Mouse (Mus musculus) liver, embryonic 15.5 days (tissue): ENCODE data around the gene Fam189a1. TPM values are rescaled to one million over a fixed set of nuclear protein-coding genes. Genes with fewer than 3 reads are reported as not detected.

Experiments
- ATAC-seq: fragments of 200-750 bp; cut with Nextera tagmentation; 2 replicates; pipeline ENCODE4 v1.8.0; 2017; ENCODE audit warnings: moderate number of reproducible peaks, mild to moderate bottlenecking, moderate library complexity; ENCODE audit not compliant: insufficient read depth
- H3K27ac ChIP-seq: fragments of 300-500 bp; sonication (generic); replicated peaks from 2 replicates; pipeline ENCODE4 v1.5.1; 2015; ENCODE audit warnings: mild to moderate bottlenecking, inconsistent platforms
- H3K27me3 ChIP-seq: fragments of 300-500 bp; sonication (generic); 2 replicates; pipeline ENCODE4 v1.6.1; 2015; ENCODE audit warnings: mild to moderate bottlenecking, inconsistent platforms
- H3K36me3 ChIP-seq: fragments of 300-500 bp; sonication (generic); replicated peaks from 2 replicates; pipeline ENCODE4 v1.6.1; 2015; ENCODE audit warnings: moderate library complexity, mild to moderate bottlenecking, inconsistent platforms
- H3K4me1 ChIP-seq: fragments of 300-500 bp; sonication (generic); replicated peaks from 2 replicates; pipeline ENCODE4 v1.6.1; 2015; ENCODE audit warnings: inconsistent platforms
- H3K4me2 ChIP-seq: fragments of 300-500 bp; sonication (generic); 2 replicates; pipeline ENCODE4 v1.6.1; 2015; ENCODE audit warnings: moderate library complexity, mild to moderate bottlenecking, inconsistent platforms
- H3K4me3 ChIP-seq: fragments of 300-500 bp; sonication (generic); replicated peaks from 2 replicates; pipeline ENCODE4 v1.5.1; 2015; ENCODE audit warnings: mild to moderate bottlenecking, inconsistent platforms
- H3K9ac ChIP-seq: fragments of 300-500 bp; sonication (generic); 2 replicates; pipeline ENCODE4 v1.6.1; 2015; ENCODE audit warnings: moderate library complexity, mild to moderate bottlenecking, inconsistent platforms
- H3K9me3 ChIP-seq: fragments of 300-500 bp; sonication (generic); replicated peaks from 2 replicates; pipeline ENCODE4 v1.6.1; 2016; ENCODE audit warnings: inconsistent platforms
- WGBS: fragments of 180-500 bp; shearing (Covaris S2); methylation state at CpG from one replicate; pipeline ENCODE4 v1.1.7; 2015; ENCODE audit warnings: mixed read lengths; ENCODE audit not compliant: insufficient replicate concordance; 5-methylcytosine and 5-hydroxymethylcytosine counted together
- polyA plus RNA-seq: library from polyadenylated mRNA; unstranded; fragments of >200 nt; fragmentation: Nextera tagmentation; extraction: Ambion mirVana; gene quantifications from 2 replicates; pipeline ENCODE4 v1.2.1, GENCODE M21; 2015

Gene Fam189a1
- polyA plus RNA-seq, 1 experiment from 2014 or later = not detected

GRCm38 (mm10) chr7:65031741-65032140, 124.6 kb downstream of the Fam189a1 start:
- Histone ChIP-seq H3K9me3 (no peaks in the 10 kb centered on the region), H3K27me3 (no peaks in the 10 kb centered on the region), H3K36me3 (no peaks in the 10 kb centered on the region), H3K9ac (no peak overlapping the region), H3K4me1 (no peaks in the 10 kb centered on the region), H3K4me2 (no peak overlapping the region), H3K4me3 (no peak overlapping the region), H3K27ac (no peak overlapping the region)
- 71% methylated on average over 7 of the region's 7 CpGs for WGBS
- ATAC-seq = no peak

- ATAC-seq = no peak
- Histone ChIP-seq H3K27me3 (no peaks in the 10 kb centered on the region), H3K4me1 (no peaks in the 10 kb centered on the region), H3K4me3 (no peak overlapping the region), H3K9me3 (no peaks in the 10 kb centered on the region), H3K9ac (no peak overlapping the region), H3K36me3 (no peaks in the 10 kb centered on the region), H3K27ac (no peak overlapping the region), H3K4me2 (no peak overlapping the region)
- WGBS = 59% methylated on average over 6 of the region's 6 CpGs
These were observed 125.2 kb downstream of the Fam189a1 start for GRCm38 (mm10) chr7:65031195-65031594.

DNA sequence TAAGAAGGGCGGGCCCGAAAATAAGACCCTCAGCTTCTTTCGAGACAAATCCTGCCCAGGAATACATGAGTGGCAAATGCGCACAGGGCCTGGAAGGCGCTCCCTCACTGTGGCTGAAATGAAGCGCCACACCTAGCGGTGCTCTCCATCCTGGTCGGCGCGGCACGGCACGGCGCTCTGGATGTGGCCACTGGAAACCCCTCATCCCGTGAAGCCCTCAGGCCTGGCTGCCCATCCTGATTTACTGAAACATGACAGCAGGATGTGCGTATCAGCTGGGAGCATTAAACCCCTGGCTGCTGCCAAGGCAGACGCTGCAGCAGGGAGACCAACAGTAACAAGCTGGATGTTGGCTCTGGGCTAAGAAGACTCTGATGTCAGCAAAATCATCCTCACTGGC, 126.4 kb downstream of the Fam189a1 start:
- no peaks in the 10 kb centered on the region for H3K9me3 ChIP-seq
- no peak overlapping the region for H3K4me3 ChIP-seq
- no peaks in the 10 kb centered on the region for H3K4me1 ChIP-seq
- H3K9ac ChIP-seq = no peak overlapping the region
- no peak overlapping the region for H3K4me2 ChIP-seq
- H3K27me3 ChIP-seq = no peaks in the 10 kb centered on the region
- no peak for ATAC-seq
- no peaks in the 10 kb centered on the region for H3K36me3 ChIP-seq
- H3K27ac ChIP-seq = no peak overlapping the region
- 76% methylated on average over 16 of the region's 16 CpGs for WGBS

- H3K9ac ChIP-seq = no peak overlapping the region
- H3K27ac ChIP-seq = no peak overlapping the region
- no peak overlapping the region for H3K4me3 ChIP-seq
- no peaks in the 10 kb centered on the region for H3K4me1 ChIP-seq
- 22% methylated on average over 2 of the region's 2 CpGs for WGBS
- H3K9me3 ChIP-seq = no peaks in the 10 kb centered on the region
- no peaks in the 10 kb centered on the region for H3K36me3 ChIP-seq
- H3K4me2 ChIP-seq = no peak overlapping the region
- H3K27me3 ChIP-seq = no peaks in the 10 kb centered on the region
- ATAC-seq = no peak
These were observed 135.1 kb downstream of the Fam189a1 start for GRCm38 (mm10) chr7:65021298-65021697.

- H3K4me3 ChIP-seq = no peak overlapping the region
- H3K4me2 ChIP-seq = no peak overlapping the region
- 62% methylated on average over 8 of the region's 8 CpGs for WGBS
- H3K4me1 ChIP-seq = no peaks in the 10 kb centered on the region
- H3K36me3 ChIP-seq = no peaks in the 10 kb centered on the region
- ATAC-seq = no peak
- H3K9me3 ChIP-seq = no peaks in the 10 kb centered on the region
- H3K27ac ChIP-seq = no peak overlapping the region
- H3K27me3 ChIP-seq = no peaks in the 10 kb centered on the region
- H3K9ac ChIP-seq = no peak overlapping the region
These were observed 138.2 kb downstream of the Fam189a1 start for GRCm38 (mm10) chr7:65018036-65018679.

GRCm38 (mm10) chr7:65017348-65017747, 139.0 kb downstream of the Fam189a1 start:
- no peaks in the 10 kb centered on the region for H3K27me3 ChIP-seq
- H3K27ac ChIP-seq = no peak overlapping the region
- H3K4me2 ChIP-seq = no peak overlapping the region
- no peak overlapping the region for H3K4me3 ChIP-seq
- no peaks in the 10 kb centered on the region for H3K9me3 ChIP-seq
- WGBS = 63% methylated on average over 5 of the region's 5 CpGs
- H3K36me3 ChIP-seq = no peaks in the 10 kb centered on the region
- H3K4me1 ChIP-seq = no peaks in the 10 kb centered on the region
- no peak overlapping the region for H3K9ac ChIP-seq
- no peak for ATAC-seq

- no peak overlapping the region for H3K27ac ChIP-seq
- no peaks in the 10 kb centered on the region for H3K9me3 ChIP-seq
- 29% methylated on average over 6 of the region's 6 CpGs for WGBS
- no peak for ATAC-seq
- H3K4me3 ChIP-seq = no peak overlapping the region
- H3K9ac ChIP-seq = no peak overlapping the region
- no peak overlapping the region for H3K4me2 ChIP-seq
- no peaks in the 10 kb centered on the region for H3K4me1 ChIP-seq
- H3K27me3 ChIP-seq = no peaks in the 10 kb centered on the region
- no peaks in the 10 kb centered on the region for H3K36me3 ChIP-seq
These were observed 145.2 kb downstream of the Fam189a1 start for GRCm38 (mm10) chr7:65011133-65011532.

GRCm38 (mm10) chr7:65010275-65010674, 146.1 kb downstream of the Fam189a1 start:
- Histone ChIP-seq H3K27me3 (no peaks in the 10 kb centered on the region), H3K4me2 (no peak overlapping the region), H3K4me1 (no peaks in the 10 kb centered on the region), H3K27ac (no peak overlapping the region), H3K9ac (no peak overlapping the region), H3K4me3 (no peak overlapping the region), H3K36me3 (no peaks in the 10 kb centered on the region), H3K9me3 (no peaks in the 10 kb centered on the region)
- WGBS = 11% methylated on average over 6 of the region's 6 CpGs
- ATAC-seq = no peak

DNA sequence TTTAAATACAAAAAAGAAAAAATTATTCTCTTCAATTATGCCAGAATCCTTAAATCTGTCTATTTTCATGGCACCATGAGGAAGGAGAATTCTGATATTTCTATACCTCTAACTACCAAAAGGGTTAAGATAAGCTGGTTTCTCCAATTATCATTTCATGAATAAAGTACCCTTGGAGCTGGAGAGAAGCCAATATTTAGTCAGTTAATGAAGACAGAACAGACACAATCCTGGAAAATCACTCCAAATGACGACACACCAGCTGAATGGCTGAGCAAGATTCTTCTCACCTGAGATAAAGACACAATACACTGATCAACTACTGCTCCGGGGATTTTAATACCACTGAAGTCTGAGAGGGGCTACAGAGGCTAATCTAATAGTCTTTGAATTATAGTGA, 150.6 kb downstream of the Fam189a1 start:
- H3K9ac ChIP-seq = no peak overlapping the region
- no peak overlapping the region for H3K4me2 ChIP-seq
- no peaks in the 10 kb centered on the region for H3K9me3 ChIP-seq
- H3K27ac ChIP-seq = no peak overlapping the region
- 51% methylated on average over 2 of the region's 2 CpGs for WGBS
- H3K27me3 ChIP-seq = no peaks in the 10 kb centered on the region
- no peaks in the 10 kb centered on the region for H3K4me1 ChIP-seq
- H3K36me3 ChIP-seq = no peaks in the 10 kb centered on the region
- ATAC-seq = no peak
- no peak overlapping the region for H3K4me3 ChIP-seq

- 59% methylated on average over 4 of the region's 4 CpGs for WGBS
- no peaks in the 10 kb centered on the region for H3K36me3 ChIP-seq
- H3K4me3 ChIP-seq = no peak overlapping the region
- no peaks in the 10 kb centered on the region for H3K27me3 ChIP-seq
- no peak overlapping the region for H3K4me2 ChIP-seq
- no peaks in the 10 kb centered on the region for H3K9me3 ChIP-seq
- no peak overlapping the region for H3K27ac ChIP-seq
- H3K4me1 ChIP-seq = no peaks in the 10 kb centered on the region
- H3K9ac ChIP-seq = no peak overlapping the region
- ATAC-seq = no peak
These were observed 156.6 kb downstream of the Fam189a1 start for GRCm38 (mm10) chr7:64999718-65000214.

DNA sequence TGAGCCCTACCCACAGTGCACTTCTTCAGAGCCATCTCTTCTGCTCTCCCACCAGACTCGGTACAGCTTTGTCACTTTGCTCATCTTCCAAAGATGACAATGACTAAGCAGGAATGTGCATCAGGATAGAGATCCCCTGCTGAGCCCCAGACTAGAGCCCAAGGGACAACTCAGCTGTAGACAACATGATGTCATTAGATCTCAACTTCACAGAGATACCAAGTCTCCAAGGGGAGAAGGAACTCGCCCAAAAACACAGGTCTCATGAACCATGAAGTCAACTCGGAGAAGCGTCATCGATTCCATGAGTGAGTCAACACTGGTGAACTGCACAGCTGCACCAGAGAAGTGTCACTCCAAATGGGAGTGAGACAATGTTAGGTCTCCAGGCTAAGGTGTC, 158.6 kb downstream of the Fam189a1 start:
- no peak overlapping the region for H3K4me3 ChIP-seq
- H3K4me2 ChIP-seq = no peak overlapping the region
- no peaks in the 10 kb centered on the region for H3K36me3 ChIP-seq
- H3K4me1 ChIP-seq = no peaks in the 10 kb centered on the region
- H3K27ac ChIP-seq = no peak overlapping the region
- WGBS = 69% methylated on average over 5 of the region's 5 CpGs
- ATAC-seq = no peak
- H3K9me3 ChIP-seq = no peaks in the 10 kb centered on the region
- no peaks in the 10 kb centered on the region for H3K27me3 ChIP-seq
- no peak overlapping the region for H3K9ac ChIP-seq

- Histone ChIP-seq H3K4me3 (no peak overlapping the region), H3K9me3 (no peaks in the 10 kb centered on the region), H3K27me3 (no peaks in the 10 kb centered on the region), H3K4me1 (no peaks in the 10 kb centered on the region), H3K4me2 (no peak overlapping the region), H3K9ac (no peak overlapping the region), H3K27ac (no peak overlapping the region), H3K36me3 (no peaks in the 10 kb centered on the region)
- 63% methylated on average over 8 of the region's 8 CpGs for WGBS
- no peak for ATAC-seq
These were observed 160.4 kb downstream of the Fam189a1 start for GRCm38 (mm10) chr7:64995946-64996444.
